Mouse (Mus musculus): ENCODE measurements at regions not wholly inside any gene's neighbourhood (a gene's known extent, or its start where the extent isn't known, plus 50 kb on each side); places are given as distances from the start of the nearest gene placed in this dataset.

- no peak for TF ChIP-seq POLR2A (IDR thresholded peaks at IDR 0.05; ENCODE audit: insufficient read length, low read depth)
- TF ChIP-seq MAX (IDR thresholded peaks at IDR 0.05; ENCODE audit: low read depth): no peak
- no peak for TF ChIP-seq USF1 (IDR thresholded peaks at IDR 0.05; ENCODE audit: low read depth)
- TF ChIP-seq CEBPB (IDR thresholded peaks at IDR 0.05; ENCODE audit: insufficient read depth, poor library complexity, severe bottlenecking): no peak
- TF ChIP-seq TCF12 (IDR thresholded peaks at IDR 0.05; ENCODE audit: insufficient read depth, poor library complexity, severe bottlenecking): no peak
- no peak for TF ChIP-seq MYOD1 (IDR thresholded peaks at IDR 0.05; ENCODE audit: control insufficient read depth in 1 of 3, insufficient read length in 2 of 3, low read depth in 2 of 3)
- TF ChIP-seq REST (IDR thresholded peaks at IDR 0.05; ENCODE audit: insufficient read depth, insufficient read length): no peak
- no peak for TF ChIP-seq MYOG (IDR thresholded peaks at IDR 0.05; ENCODE audit: control insufficient read depth in 1 of 3, insufficient read depth in 1 of 3, insufficient read length in 2 of 3, low read depth in 2 of 3)
- no peak for TF ChIP-seq POLR2AphosphoS2 (IDR thresholded peaks at IDR 0.05; ENCODE audit: insufficient read length, low read depth)
Measured at GRCm38 (mm10) chr16:93225644-93226043, 378.2 kb downstream of the Setd4 start.
